Mouse (Mus musculus) inflammation-experienced regulatory T-cells, adult 6 months (primary cell): ENCODE data around the gene Gnao1. TPM values are rescaled to one million over a fixed set of nuclear protein-coding genes. Genes with fewer than 3 reads are reported as not detected.

Source experiments
- ATAC-seq: one replicate; pipeline ENCODE4 v1.8.0; 2017
- polyA plus RNA-seq, 3 experiments: library from polyadenylated mRNA; unstranded; fragments of 100-300 nt; shearing (Covaris generic); gene quantifications; one replicate each; pipeline ENCODE4 v1.2.1; 2017

Gnao1 gene
- polyA plus RNA-seq, 3 experiments from 2014 or later, result 0.41 TPM; not detected in 2

DNA sequence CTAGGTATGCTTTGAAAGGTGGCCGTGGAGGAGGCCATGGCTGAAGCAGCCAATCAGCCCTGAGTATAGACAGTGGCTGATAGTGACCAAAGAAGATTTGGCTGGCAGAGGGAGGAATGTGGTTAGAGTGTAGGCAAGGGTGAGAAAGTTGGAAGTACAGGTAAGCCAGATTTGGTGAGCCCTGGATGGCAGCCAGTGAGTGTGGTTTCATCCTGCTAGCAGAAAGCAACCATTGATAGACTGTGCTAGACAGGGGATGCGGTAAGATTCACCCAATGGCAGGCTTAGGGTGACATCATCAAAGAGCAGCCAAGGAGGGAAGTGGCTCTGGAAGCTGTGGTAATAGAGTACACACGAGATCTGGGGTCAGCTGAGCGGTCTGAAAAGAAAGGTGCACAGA lies 88.8 kb downstream of the Gnao1 start:
- no peak for ATAC-seq

DNA sequence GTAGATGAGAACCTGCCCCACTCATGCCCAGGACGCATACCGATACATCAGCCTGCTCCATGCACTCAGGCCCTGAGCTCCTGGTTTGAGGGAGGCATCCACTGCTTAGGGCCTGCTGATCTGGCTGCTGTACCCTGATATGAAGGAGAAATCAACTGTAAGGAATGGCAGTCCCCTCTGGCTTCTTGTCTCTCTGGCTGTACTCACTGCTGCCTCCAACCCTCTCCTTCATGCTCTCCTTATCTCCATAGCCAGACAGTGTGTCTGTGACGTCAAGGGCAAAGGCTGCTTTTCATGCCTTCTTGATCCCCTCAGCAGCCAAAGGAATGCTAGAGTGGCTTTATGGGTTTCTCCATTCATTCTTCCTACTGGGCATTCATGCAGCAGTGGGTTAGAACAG lies 92.3 kb downstream of the Gnao1 start:
- no peak for ATAC-seq

DNA sequence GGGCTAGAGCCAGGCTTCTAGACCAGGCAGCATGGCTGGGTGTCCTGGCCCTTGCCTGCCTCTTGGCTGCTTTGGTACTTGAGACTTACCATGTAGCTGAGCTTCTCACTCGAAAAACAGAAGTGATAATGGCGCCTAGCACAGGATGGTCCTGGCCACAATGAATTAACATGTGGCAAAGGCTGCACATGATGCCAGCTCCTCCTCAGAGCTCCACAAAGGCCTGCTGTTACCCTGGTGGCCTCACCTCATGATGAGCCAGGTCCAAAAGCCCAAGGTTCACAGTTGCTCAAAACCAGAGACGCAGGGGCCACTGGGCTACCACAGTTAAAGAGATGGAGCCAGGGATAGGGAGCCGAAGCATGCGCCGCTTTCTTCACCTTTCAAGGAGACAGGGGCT lies 97.2 kb downstream of the Gnao1 start:
- no peak for ATAC-seq

DNA sequence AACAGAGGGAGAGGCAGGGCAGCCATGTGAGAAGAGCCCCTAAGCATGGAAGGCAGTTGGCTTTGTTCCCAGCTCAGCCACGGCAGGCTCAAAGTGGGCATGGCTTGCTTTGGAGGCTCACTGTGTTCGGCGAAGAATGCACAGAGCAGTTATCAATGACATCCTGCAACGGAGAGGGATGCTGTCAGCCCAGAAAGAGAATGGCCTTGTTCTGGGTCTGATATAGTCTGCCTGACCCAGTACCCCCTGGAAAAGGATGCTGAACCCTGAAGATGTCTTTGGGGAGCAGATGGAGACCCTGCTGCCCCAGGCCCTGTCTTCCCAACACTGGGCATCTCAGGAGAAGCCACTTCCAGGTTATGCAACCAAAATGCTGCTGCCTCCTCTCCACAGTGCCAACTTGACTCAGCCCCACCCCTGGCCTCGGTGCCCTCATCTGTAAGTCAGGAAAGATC lies 98.2 kb downstream of the Gnao1 start:
- no peak for ATAC-seq

DNA sequence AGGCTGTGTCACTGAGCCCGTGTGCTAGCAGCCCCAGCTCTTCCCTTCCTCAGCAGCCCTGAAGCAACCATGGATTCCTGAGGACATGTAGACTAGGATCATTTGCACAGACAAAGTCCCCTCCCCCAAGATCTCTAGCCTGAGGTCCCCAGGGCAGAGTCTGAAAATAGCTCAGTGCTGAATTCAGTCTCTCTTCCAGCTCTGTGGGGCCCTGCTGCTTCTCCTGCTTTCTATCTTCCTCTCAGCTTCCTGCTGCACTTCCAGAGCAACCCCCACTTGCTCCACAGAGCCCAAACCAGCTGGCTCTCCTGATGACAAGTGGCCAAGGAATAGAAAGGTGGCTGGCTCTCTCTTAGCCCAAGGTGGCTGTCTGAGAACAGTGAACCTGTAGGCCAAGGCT lies 98.8 kb downstream of the Gnao1 start:
- ATAC-seq, result no peak

DNA sequence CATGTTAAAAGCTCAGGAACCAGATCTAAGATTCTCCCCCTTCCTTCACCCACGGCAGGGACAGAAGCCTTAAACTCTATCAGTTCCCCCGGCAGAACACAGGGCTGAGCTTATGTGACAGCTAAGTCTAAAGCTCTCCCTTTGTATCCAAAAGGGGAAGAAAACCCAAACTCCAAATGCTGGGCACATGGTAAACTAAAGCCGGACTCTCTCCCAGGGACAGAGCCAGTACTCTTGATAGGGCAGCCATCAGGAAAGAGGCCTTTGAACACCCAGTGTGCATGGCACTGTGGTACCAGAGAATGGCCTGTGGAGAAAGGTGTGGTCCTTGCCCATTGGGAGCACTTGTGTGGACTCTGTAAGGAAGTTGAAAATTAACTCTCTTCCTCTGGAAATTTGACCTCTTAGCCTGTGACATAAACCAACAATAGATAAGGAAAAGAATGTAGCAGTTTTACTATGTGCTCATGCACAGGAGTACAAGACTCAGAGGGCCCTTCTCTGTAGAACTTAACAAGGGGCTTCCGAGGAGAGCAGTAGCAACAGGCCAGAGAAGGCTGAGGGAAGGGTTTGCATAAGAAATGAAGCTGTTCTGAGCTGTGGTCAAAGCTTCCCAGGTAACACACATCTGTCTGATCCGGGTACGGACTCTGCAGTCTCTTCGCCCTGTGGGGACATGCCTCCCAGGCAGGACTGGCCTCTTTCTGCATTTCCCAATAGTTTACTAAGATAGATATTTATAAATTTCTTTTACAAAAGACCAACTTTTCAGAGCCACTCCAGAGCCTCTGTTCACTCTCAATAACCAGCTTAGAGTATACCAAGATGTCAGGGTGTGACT lies 102.2 kb downstream of the Gnao1 start:
- no peak for ATAC-seq

DNA sequence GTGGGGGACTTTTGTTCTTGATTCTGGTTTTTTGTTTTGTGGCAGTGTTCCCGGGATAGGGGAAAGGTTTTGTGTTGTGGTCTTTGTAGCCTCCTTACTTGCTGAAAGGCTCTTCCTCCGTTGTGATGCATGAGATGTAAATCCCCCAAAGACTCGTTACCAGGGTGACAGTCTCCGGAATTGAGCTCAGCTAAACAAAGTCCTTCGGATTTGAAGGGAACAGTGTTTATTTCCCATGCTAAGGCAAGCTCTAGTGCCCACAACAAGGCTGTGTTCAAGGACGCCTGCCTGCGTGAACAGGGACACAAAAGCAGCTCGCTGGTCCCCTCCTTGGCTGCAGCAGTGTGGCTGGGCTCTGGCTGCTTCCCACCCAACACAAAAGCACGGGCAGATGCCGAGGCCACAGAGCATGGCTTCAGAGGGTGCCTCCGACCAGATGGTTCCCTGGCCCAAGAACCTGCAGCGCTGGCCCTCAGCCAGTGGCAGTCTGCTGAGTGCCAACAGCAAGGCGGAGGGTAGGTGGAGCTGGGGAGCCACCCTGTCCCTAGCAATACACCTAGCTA lies 108.2 kb downstream of the Gnao1 start:
- no peak for ATAC-seq

DNA sequence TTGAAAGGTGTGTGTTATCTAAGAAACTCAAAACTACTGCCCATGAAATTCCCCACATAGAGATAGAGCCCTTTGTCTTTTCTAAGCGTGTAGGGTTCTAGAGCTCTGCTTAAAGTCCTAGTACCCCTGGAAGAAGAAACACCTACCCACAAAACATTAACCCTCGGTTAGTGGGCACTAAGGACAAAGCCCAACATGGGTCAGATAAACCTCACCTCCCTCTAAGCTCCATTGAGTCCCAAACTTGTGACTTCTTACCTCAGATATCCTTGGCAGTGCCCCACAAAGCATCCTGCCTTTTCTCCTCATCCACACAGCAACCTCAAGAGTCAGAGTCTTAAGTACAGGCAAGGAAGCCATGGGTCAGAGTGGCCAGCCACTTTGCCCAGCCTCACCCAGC lies 108.8 kb downstream of the Gnao1 start:
- ATAC-seq, result no peak

DNA sequence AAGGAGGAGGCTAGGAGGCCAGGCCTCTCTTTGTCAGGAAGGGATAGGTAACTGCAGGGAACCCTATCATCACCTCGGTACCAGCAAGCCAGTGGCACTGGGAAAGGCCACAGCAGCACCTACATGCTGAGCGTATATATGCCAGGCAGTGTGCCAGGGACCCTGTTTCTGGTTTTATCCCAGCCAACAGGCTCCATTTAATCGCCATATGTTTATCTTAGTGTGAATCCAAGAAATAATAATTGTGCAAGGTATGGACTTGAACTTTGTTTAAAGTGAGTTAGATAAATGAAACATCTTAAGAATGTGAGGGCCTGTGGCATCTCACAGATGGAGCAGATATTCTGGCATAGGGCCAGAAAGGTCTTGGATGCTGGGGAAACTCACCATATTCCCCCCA lies 109.7 kb downstream of the Gnao1 start:
- ATAC-seq, result no peak

DNA sequence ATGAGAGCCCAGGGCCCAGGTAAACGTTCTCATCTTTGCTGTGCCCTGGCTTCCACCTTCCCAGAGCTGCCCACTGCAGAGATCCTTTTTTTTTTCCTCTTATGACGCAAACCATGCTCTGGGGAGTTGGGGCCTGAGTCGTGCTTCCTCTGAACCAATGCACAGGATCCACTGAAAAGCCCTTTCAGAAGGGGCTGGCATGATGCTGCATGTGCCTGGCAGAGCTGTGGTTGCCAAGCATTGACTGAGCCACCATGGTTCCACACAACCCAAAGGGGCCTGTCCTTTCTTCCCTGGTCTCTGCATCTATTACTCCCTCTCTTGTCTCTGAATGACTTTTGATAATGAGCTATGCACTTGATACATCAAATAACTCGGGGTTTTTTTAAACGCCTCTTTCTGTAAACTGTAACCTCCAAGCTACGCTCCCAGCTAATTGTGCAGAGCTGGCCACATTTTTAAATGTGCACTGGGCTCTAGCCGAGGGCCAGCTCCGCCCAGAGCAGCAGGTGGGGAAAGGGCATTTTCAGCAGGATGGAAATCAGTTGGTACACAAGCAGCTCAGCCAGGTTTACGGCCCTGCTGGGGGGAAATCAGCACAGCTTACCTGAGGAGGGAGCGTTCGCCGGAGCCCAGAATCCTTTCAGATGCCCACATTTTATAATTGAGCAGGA lies 110.3 kb downstream of the Gnao1 start:
- no peak for ATAC-seq

DNA sequence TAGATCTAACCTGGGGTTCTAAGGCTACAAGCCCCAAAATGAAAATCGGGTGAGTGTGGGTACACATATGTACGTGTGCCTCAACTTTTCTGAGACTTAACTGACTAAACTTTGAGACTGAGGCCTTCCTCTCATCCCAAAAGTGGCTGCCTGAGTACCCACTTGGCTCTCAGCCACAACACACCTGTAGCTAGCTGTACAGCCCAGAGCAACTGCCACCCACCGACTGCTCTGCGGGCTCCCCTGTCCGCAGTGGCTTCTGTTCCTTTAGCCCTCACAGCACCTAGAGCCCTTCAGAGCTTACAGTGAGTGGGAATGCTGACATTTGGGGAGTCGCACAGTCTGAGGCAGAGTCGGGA lies 110.8 kb downstream of the Gnao1 start:
- ATAC-seq, result no peak

DNA sequence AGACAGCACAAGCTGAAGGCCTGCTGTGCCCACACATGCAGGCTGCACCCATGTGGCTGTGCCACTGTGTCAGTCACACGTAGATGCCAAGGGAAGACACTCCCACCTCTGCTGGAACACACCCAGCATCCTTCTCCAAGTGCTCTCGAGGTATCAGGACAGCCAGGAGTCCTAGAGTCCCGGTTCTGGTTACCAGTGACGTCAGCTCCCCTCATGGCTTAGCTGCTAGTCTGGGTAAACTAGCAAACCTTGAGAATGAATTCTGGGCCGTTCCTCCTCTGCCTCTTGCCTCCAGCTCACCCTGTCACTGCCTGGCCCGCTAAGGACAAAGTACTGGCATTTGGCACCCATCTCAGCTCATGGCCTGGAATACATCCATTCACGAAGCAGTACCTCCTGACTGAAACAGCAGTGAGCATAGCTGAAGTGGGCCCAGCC lies 114.2 kb downstream of the Gnao1 start:
- no peak for ATAC-seq

DNA sequence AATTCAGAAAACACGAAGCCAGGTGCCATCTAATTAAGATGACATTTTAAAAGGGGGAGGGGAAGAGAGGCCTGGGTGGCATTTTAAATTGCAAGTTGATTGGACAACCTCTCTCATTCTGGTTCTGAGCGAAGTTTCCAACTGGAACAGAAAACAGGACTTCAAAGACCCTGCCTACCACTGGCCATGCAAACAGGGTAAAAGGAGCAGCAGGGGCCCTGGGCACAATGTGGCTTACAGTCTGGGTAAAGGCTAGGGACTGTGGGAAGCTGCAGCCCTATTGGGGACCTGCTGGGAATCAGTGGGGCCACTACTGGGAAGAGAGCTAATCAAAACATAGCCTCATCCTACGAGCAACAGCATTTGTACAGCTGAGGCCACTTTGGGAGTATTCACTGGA lies 115.7 kb downstream of the Gnao1 start:
- ATAC-seq, result no peak

DNA sequence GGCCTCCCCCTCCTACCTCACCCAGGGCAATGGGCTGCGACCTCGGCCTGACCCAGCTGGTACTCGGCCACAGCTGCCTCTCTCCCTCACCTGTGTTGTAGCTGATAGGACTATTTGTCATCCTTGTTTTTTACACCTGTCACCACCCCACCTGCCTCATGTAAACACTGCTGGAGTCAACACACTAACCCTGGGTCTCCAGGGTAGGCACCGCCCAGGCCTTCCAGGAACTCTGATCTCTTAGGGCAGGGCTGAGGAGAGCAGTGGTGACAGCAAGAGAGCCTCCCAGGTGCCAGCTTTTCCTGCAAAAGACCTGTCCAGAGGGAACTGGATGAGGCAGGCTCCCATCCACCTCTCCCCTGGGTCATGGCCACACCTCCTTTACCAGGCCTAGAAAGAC lies 119.5 kb downstream of the Gnao1 start:
- ATAC-seq, result no peak

DNA sequence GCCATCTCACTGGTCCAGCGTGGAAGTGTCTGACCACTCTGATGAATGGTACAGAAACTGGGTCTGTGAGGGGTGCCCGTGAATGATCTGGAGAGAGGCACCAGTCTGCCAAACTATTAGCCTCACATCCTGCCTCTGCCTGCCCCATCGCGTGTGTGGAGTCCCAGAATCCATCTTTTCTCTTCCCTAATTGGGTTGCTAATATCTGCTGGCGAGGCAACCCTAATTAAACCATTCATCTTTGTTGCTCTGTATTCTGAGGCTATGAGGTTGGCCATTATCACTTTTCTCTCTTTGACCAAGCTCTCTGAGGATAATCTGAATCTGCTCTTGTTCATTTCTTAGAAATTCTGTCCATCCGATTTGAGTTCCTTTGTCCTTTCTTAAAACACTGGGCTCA lies 121.6 kb downstream of the Gnao1 start:
- no peak for ATAC-seq

DNA sequence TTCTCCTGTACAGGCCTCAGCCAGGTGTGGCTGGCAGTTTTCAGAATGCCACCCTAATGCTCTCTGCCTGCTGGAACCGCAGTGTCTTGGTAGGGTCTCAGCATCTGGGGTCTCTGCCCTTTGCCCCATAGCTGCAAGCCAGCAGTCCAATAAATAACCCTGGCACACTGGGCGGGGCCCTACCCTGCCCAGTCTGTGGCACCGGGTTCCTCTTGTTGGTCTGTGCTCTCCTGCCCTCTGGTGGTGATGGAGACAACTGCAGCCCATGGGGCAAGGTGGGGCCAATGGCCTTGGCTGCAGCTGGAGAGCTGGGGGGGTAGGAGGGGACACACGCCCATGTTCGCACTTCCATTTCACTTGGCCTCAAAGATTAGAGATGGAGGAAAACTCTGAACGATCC lies 123.1 kb downstream of the Gnao1 start:
- ATAC-seq, result peak; percentile 52

DNA sequence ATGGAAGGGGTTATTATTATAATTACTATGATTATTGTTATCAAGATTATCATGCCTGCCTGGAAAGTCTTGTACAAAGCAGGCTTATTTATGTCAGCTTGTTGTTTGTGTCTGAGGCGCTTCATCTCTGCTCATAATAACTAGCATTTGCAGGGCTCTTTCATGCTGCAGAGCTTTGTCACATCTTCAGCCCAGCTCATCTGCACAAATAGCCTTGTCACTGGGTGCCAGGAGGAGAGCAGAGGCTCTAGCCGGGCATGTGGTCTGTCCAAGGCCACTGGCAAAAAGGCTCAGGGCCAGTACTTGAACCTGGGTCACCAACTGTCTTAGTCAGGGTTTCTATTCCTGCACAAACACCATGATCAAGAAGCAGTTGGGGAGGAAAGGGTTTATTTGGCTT lies 123.5 kb downstream of the Gnao1 start:
- no peak for ATAC-seq

DNA sequence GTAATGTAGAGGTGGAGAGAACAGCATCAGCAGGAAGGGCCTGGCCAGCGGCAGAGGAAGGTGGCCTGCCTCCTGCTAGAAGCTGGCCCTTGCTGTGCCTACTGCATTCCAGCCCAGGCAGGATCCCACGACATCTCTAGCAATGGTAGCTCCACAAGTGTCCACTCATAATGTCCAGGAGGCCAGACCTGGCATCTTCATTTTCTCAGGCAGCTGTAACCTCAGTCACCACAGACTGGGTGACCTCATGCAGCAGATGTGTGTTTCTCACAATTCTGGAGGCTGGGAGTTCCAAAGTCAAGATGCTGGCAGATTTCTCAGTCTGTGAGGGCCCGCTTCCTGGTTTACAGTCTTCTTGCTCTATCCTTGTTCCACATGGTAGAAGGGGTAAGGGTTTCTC lies 128.4 kb downstream of the Gnao1 start:
- ATAC-seq, result no peak

DNA sequence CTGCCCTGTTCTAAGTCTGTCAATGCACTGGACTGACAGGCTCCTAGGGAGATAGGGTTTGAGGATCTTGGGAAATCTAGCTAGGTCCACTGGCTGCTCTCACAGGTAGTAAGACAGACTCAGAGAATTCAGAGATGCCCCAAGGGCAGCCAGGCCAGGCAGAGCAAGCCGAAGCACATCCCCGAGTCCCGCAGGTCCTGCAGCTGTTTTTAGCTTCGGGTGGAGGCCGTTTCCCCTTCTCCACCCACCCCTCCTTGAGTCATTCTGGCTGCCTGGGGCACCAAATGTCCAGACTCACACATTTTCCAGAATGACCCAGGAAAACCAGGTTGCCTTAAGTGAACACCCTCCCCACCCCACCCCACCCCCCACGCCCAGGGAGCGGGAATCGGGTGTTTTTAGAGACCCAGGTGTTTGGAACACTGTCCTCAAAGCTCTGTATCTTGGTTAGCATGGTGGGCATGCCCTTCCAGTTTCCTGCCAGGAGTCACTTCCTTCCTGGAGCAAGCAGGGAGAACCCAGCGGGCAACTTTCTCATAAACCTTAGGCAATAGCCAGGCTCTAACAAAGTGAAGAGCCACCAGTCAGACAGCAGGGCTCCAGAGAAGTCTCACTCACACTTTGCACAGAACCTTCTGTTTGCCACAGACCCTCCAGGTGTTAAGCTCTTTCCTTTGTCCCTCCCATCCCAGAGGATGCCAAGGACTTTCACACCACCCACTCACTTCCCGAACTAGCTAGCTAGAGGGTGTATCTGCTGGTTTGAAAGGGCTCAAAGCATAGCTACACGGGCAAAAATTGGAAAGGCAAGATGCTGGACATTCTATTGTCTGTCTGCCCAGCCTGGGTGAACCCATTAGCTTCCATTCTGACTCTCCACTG lies 131.0 kb downstream of the Gnao1 start:
- ATAC-seq, result no peak

DNA sequence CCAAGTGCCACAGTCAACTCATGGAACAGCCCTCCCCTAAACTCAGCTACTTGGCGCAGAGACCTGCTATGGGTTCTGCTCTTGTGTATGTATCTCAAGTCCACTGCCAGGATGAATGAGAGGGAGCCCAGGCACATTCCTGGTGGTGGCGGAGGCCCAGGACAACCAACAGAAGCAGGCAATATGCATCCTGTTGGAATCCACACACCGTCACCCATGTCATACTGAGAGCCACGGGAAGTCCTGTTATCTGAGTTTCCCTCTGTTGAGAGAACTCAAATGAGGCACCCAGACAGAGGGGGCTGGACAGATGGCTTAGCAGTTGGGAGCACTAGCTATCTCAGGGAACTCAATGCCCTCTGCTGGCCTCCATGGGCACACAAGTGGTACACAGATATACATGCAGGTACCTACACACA lies 131.9 kb downstream of the Gnao1 start:
- no peak for ATAC-seq

DNA sequence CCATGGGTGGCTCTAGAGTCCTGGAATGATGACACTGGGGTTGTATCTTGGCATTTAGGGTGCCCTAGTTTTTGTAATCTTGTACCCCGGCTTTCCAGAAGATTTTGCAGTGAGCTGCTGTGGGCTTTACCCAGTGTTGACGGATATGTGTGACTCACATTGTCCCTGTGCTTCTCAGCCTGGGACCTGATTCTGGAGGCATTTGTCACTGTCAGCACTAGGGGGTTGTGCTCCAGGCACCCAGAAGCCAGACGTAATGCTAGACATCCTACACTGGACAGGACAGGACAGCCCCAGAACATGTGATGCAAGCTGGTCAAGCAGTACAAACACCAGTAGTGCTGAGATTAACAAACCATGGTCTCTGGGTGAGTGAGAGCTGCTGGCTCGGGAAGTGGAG lies 136.0 kb downstream of the Gnao1 start:
- ATAC-seq, result no peak

DNA sequence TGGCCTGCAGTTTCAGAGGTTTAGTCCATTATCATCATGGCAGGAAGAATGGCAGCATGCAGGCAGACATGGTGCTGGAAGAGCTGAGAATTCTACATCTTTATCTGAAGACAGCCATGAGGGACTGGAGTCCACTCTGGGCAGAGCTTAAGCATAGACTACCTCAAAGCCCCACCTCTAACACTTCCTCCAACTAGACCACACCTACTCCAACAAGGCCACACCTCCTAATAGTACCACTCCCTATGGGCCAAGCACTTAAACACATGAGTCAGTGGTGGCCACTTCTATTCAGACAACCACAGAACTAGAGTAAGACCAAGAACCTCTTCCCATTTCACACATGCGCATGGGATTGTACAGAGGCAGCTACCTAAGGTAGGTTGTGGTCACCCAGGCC lies 136.6 kb downstream of the Gnao1 start:
- ATAC-seq, result no peak

DNA sequence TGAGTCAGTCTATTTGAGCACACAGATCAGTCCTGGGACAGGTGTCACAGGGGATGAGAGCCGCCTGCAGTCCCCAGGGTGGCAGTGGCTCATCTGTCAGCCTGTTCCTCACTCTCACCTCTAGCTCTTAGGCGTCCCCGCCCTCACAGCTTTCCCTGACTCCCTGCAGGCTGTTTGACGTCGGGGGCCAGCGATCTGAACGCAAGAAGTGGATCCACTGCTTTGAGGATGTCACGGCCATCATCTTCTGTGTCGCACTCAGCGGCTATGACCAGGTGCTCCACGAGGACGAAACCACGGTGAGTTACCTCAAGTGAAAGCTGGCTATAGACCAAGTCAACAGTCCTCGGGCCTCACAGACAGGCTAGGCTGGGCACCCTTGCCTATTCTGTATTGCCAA lies 140.4 kb downstream of the Gnao1 start:
- no peak for ATAC-seq
